Mouse (Mus musculus) cerebellum, adult 2 months (tissue): ENCODE results near the gene Etv5. TPM values are rescaled to one million over a fixed set of nuclear protein-coding genes. Genes with fewer than 3 reads are reported as not detected.

Experiments used
- DNase-seq, 2 experiments: peaks; one replicate each; pipeline ENCODE4 v3.0.0; 2021
- H3K27ac ChIP-seq: fragments of 200-500 bp; 2 replicates; pipeline ENCODE4 v1.5.1; 2012; ENCODE audit warnings: low read length, control low read depth, inconsistent platforms; ENCODE audit not compliant: insufficient read depth
- H3K27me3 ChIP-seq: fragments of 200-500 bp; 2 replicates; pipeline ENCODE4 v1.6.1; 2012; ENCODE audit warnings: inconsistent platforms, mild to moderate bottlenecking, low read length, moderate library complexity; ENCODE audit not compliant: control insufficient read depth, insufficient read depth
- H3K4me1 ChIP-seq: fragments of 200-500 bp; 2 replicates; pipeline ENCODE4 v1.6.1; 2011; ENCODE audit warnings: low read length; ENCODE audit not compliant: control insufficient read depth, insufficient read depth
- H3K4me3 ChIP-seq: fragments of 200-500 bp; replicated peaks from 2 replicates; pipeline ENCODE3; 2011; ENCODE audit warnings: mild to moderate bottlenecking, low read depth, low read length, control low read depth; ENCODE audit not compliant: insufficient read depth
- CTCF ChIP-seq: fragments of 200-500 bp; IDR thresholded peaks from 2 replicates; pipeline ENCODE4 v1.5.1; 2011; ENCODE audit warnings: low read depth, mild to moderate bottlenecking, control low read depth, low read length, moderate library complexity, borderline replicate concordance; ENCODE audit not compliant: insufficient read depth
- POLR2A ChIP-seq: fragments of 200-500 bp; IDR thresholded peaks from 2 replicates; pipeline ENCODE4 v1.6.1; 2011; ENCODE audit warnings: low read length, control low read depth, borderline replicate concordance; ENCODE audit not compliant: insufficient read depth
- WGBS: fragments of 180-500 bp; shearing (Covaris S2); methylation state at CpG from one replicate; pipeline ENCODE4 v1.1.7; 2018; 5-methylcytosine and 5-hydroxymethylcytosine counted together
- polyA plus RNA-seq: library from polyadenylated mRNA; depleted of rRNA; stranded (reverse); fragments of >200 nt; gene quantifications from 2 replicates; pipeline ENCODE4 v1.2.3, GENCODE M21; 2012; rRNA removed

Etv5 gene
- polyA plus RNA-seq: 35.5 and 35.6 TPM in 2 replicates

DNA sequence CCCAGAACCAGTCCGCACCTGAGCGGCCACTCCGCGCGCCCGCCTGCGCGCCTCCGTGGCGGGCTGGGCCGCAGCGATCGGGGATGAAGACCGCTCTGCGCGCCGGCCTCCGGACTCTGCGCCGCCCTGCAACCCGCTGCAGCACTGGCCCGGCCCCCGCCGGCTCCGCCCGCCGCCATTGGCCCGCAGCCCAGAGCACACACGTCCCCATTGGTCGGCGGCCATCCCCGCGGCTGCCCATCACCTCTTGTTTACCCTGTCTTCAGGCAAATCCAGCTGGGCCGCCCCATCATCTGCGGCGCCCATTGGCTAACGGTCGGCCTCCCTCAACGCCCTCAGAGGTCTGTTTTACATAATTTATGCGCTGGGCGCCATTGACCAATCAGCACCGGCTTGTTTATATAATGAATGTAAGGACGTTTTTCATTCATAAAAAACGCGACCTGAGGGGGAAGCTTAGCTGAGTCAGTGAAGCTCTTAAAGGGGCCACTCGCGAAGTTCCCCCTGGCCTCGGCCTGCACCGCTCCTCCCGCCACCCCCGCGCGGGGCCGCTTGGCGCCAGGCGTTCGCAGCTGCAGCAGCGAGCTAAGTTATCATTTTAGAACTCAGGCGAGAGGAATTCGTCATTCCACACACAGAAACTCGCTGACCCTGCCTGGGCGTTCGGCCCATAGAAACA is at the start of gene Etv5:
Etv5 (minus strand) TSS at position 221 of the 679 bp plus-strand sequence.
- H3K27me3 ChIP-seq: no peaks in the 10 kb centered on the region
- H3K4me3 ChIP-seq: peak within 1 kb of the TSS; percentile 80
- H3K27ac ChIP-seq: peak within 1 kb of the TSS; percentile 80; the same call in 1 of the 2 replicates
- peak; percentile 99 to 100 for DNase-seq
- TF ChIP-seq CTCF (no peak), POLR2A (peak; percentile 59; the same call in 1 of the 2 replicates)
- under 1% methylated on average over 63 of the region's 63 CpGs for whole genome bisulfite sequencing
- peaks cover 9% of the 10 kb centered on the region; the same call in 1 of the 2 replicates for H3K4me1 ChIP-seq

DNA sequence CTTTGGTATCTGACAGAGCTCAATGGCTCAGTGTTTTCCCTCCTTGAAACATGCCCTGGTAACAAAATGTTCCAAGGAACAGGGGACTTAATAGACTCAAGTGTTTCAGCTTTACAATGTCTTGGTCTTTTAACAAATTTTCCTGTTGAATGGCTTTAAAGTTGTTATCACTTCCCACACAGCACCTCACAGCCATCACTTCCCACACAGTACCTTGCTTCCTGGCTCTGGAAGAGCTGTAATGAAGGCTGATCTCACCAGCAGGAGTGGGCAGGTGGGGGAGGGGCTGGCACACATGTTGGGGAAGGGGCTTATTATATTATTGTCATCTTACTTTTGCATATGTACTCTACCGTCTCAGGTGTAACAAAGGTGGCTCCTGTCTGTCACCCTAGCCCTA is 44.4 kb upstream of the Etv5 start:
- 80% methylated on average over 1 of the region's 1 CpGs for WGBS
- TF ChIP-seq POLR2A (no peak), CTCF (no peak)
- no peak for DNase-seq
- no peaks in the 10 kb centered on the region for H3K27me3 ChIP-seq
- H3K4me1 ChIP-seq: no peaks in the 10 kb centered on the region
- H3K4me3 ChIP-seq: no peak overlapping the region
- H3K27ac ChIP-seq: no peak overlapping the region

DNA sequence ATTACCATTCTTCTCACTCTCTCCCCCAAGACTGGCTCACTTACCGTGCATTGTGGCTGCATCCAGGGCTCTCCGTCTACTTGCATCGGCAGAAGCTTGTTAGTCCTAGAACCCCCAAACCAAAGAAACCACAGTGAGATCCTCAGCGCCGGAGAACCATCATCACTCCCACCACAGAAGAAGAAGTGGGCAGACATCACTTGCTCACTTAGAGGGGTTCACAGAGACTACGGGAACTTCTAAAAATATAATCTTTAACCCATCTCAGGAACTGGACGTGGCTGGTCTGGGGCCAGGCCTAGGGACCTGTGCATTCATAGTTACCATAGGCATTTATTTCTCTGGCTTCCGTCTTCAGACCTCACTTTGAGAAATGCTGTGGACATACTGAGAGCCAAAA is 39.8 kb upstream of the Etv5 start:
- TF ChIP-seq POLR2A (no peak), CTCF (no peak)
- WGBS: 85% methylated on average over 8 of the region's 8 CpGs
- Histone ChIP-seq H3K4me1 (no peaks in the 10 kb centered on the region), H3K4me3 (no peak overlapping the region), H3K27me3 (no peaks in the 10 kb centered on the region), H3K27ac (no peak overlapping the region)
- no peak for DNase-seq

GRCm38 (mm10) chr16:22471728-22472127 is 32.2 kb upstream of the Etv5 start:
- no peak overlapping the region for H3K27ac ChIP-seq
- no peak for DNase-seq
- no peaks in the 10 kb centered on the region for H3K27me3 ChIP-seq
- WGBS: 57% methylated on average over 2 of the region's 2 CpGs
- no peak for TF ChIP-seq CTCF
- no peak for TF ChIP-seq POLR2A
- H3K4me3 ChIP-seq: no peak overlapping the region
- H3K4me1 ChIP-seq: no peaks in the 10 kb centered on the region; the same call in none of the 2 replicates

DNA sequence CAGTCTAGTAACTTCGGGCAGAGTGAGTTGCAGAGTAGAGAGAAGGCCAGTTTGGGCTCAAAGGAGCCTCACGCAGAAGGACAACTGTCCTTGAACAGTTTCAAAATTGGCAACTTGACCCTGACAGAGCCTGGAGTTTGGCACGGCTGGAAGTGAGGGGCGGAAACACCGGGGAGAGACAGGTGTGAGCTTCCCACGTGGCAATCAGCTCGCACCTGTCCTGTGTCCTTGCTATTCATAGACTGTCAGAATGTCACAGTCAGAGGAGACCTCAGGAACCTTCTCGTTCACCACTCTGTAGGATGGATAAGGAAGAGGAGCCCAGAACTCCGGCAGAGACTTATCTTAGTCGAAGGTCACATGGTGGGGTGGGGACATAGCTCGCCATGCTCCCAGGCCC is 29.9 kb upstream of the Etv5 start:
- no peaks in the 10 kb centered on the region; the same call in none of the 2 replicates for H3K4me1 ChIP-seq
- DNase-seq: peak in 1 of 2 experiments; percentile 28
- WGBS: 33% methylated on average over 11 of the region's 11 CpGs
- TF ChIP-seq POLR2A: no peak
- no peak for TF ChIP-seq CTCF
- no peak overlapping the region for H3K27ac ChIP-seq
- H3K4me3 ChIP-seq: no peak overlapping the region
- no peaks in the 10 kb centered on the region for H3K27me3 ChIP-seq

DNA sequence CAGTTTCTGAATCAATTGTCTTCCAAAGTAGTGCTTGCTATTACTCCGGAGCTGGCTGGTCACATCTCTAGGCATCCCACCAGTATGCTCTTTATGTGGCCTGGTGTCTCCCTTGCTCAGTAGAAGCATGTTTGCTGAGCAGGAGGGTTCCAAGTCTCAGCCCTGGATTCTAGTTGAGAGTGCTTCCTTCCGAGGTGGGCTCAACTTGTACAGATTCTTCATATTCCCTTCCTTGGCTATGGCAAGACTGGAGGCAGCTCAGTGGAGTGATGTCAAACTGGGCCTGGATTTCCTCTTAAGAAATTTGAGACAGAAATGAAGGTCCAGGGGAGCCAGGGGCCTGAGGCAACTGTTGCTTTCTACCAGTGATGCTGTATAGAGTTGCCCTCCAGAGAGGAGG is 27.6 kb upstream of the Etv5 start:
- Histone ChIP-seq H3K27me3 (no peaks in the 10 kb centered on the region), H3K4me3 (no peak overlapping the region), H3K4me1 (peaks cover 1% of the 10 kb centered on the region), H3K27ac (no peak overlapping the region)
- WGBS: 83% methylated on average over 2 of the region's 2 CpGs
- TF ChIP-seq POLR2A: no peak
- no peak for TF ChIP-seq CTCF
- no peak for DNase-seq

DNA sequence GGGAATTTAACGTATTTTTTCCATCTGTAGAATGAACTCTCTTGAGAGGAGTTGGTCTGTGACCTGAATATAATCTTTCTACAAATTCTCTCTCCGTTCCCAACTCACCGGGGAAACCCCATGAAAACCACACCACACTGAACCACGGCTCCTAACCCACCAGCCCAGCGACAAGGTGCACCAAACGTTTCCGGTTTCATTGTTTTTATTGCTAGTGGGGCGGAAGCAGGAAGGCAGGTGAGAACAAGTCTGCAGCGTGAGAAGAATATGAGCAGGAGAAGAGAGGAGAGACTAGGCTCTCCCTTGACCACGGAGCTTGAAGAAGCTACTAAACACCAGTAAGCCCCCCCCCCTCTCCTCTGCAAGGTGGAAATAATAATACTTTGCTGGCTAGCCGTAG is 26.9 kb upstream of the Etv5 start:
- H3K4me1 ChIP-seq: peaks cover 2% of the 10 kb centered on the region
- DNase-seq: no peak
- H3K27ac ChIP-seq: no peak overlapping the region
- no peak overlapping the region for H3K4me3 ChIP-seq
- H3K27me3 ChIP-seq: no peaks in the 10 kb centered on the region; the same call in 1 of the 2 replicates
- TF ChIP-seq CTCF (no peak), POLR2A (no peak)
- WGBS: 73% methylated on average over 11 of the region's 11 CpGs

DNA sequence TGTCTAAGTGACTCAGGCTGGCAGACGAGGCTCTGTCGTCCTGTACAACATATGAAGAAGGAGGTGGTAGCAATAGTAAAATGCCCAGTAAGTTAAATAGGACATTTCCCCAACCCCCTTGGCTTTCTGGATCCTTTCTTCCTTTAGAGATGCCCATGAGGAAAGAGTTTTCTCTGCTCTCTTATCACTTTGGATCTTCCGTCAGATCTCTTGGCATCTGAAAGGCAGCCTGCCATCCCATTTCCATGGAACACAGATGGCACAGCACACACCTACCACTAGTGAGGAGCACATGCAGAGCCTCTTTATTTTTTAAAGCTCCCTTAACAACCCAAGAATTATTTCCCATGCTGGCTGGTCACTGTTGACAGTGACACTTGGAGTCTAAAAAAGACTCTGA is 22.7 kb upstream of the Etv5 start:
- Histone ChIP-seq H3K27me3 (no peaks in the 10 kb centered on the region; the same call in 1 of the 2 replicates), H3K27ac (no peak overlapping the region), H3K4me1 (peaks cover 2% of the 10 kb centered on the region; the same call in 1 of the 2 replicates), H3K4me3 (no peak overlapping the region)
- TF ChIP-seq CTCF (no peak), POLR2A (no peak)
- DNase-seq: no peak
- WGBS: 27% methylated on average over 3 of the region's 3 CpGs

DNA sequence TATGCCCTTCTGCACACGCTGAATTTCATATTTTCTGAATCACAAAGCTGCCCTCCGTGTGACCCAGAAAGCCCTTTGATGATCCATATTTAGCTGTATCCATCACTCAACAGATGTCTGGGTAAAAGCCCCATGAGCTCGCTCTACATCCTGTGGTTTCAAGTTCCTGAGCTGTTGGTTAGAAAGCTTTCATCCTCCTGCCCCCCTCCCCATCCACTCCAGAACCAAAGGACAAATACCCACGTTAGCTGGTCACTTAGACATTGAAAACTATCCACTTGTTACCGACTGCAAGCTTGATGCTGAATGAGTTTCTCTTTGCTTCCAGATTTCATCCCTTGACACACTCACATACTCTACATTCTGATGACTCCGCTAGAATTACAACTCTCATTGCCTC is 22.2 kb upstream of the Etv5 start:
- TF ChIP-seq CTCF (no peak), POLR2A (no peak)
- Histone ChIP-seq H3K4me3 (no peak overlapping the region), H3K27ac (no peak overlapping the region), H3K4me1 (peaks cover 2% of the 10 kb centered on the region; the same call in 1 of the 2 replicates), H3K27me3 (no peaks in the 10 kb centered on the region; the same call in 1 of the 2 replicates)
- WGBS: 66% methylated on average over 6 of the region's 6 CpGs
- no peak for DNase-seq
